Mouse (Mus musculus): ENCODE measurements around the gene Kcna5. TPM values are rescaled to one million over a fixed set of nuclear protein-coding genes. Genes with fewer than 3 reads are reported as not detected.

Kcna5 gene
- total RNA-seq, 2 experiments from 2014 or later, result 1.5 to 1.8 TPM

Other genes starting within 250 kb of the Kcna5 start
- 10 to 100 TPM; 82.0 to 90.5 TPM for gene Kcna1, start 111.0 kb upstream of the Kcna5 start, total RNA-seq (2021)
- gene Kcna6, start 205.3 kb upstream of the Kcna5 start, total RNA-seq (2021), result 10 to 100 TPM; 47.9 to 48.4 TPM